Mouse (Mus musculus) T-helper 1 cell (primary cell): ENCODE measurements around the gene Rxfp4.

ENCODE experiments used
- in situ Hi-C: fragments of 300-600 bp; cut with MboI, MseI; formaldehyde crosslinking; loops from one replicate; pipeline ENCODE4 v1.15.1; 2025; ENCODE audit warnings: high pct_unique_total_duplicates

Gene Rxfp4

GRCm38 (mm10) chr3:88653516-88654370 is 801 bp upstream of the Rxfp4 start:
- in situ Hi-C loops, result loop anchor here (5.0 kb wide), 1 partner anchor 256 kb away; no protein-coding TSS in a partner anchor

DNA sequence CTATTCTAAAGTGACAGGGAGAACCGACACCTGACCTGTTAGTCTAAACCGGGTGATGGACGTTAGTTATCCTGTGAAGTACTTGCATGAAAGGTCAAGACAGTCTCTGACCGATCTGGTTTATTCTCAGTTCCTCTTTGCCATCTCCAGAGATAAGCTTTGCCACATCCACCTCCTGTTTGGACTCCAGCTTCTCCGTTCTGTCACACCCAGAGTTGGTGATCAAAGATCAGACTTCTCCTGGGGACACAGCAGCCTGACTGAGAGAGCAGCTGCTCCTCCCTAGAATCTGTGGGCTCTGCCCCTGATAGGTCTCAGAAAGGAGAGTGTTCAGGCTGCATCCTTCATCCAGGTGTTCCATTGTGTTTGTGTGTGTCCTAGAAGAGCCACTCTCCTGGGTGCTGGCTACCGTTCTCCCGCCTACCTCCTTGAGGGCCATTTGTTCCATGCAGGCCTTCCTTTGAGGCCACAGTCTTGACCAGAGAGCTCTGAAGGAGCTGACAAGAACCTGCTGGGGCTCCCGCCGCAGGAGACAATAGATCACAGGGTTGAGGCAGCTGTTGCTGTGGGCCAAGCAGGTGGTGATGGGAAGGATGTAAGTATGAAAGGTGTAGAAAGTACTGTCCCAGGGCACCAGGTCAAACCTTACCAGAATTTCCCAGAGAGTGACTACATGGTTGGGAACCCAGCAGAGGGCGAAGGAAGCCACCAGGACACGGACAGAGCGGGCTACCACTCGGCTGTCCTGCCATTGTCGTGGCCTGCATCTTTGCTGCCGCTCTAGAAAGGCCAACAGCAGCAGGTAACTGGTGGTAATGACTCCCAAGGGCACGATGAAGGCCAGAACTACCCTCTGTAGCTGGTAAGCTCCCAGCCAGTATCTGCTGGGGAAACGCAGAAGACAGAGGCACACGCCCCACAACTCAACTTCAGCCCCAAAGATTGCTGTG is 998 bp downstream of the Rxfp4 start:
- in situ Hi-C loops, result loop anchor here (5.0 kb wide), 1 partner anchor 255 kb away; no protein-coding TSS in a partner anchor

GRCm38 (mm10) chr3:88650713-88651504 is 2.0 kb downstream of the Rxfp4 start:
- in situ Hi-C loops, result loop anchor here (5.0 kb wide), 1 partner anchor 254 kb away; no protein-coding TSS in a partner anchor

- in situ Hi-C loops, result loop anchor here (5.0 kb wide), 1 partner anchor 253 kb away; no protein-coding TSS in a partner anchor
Measured at GRCm38 (mm10) chr3:88649967-88650366, 3.0 kb downstream of the Rxfp4 start.

- in situ Hi-C loops, result no loop called here
Measured at GRCm38 (mm10) chr3:88649186-88649585, 3.8 kb downstream of the Rxfp4 start.

DNA sequence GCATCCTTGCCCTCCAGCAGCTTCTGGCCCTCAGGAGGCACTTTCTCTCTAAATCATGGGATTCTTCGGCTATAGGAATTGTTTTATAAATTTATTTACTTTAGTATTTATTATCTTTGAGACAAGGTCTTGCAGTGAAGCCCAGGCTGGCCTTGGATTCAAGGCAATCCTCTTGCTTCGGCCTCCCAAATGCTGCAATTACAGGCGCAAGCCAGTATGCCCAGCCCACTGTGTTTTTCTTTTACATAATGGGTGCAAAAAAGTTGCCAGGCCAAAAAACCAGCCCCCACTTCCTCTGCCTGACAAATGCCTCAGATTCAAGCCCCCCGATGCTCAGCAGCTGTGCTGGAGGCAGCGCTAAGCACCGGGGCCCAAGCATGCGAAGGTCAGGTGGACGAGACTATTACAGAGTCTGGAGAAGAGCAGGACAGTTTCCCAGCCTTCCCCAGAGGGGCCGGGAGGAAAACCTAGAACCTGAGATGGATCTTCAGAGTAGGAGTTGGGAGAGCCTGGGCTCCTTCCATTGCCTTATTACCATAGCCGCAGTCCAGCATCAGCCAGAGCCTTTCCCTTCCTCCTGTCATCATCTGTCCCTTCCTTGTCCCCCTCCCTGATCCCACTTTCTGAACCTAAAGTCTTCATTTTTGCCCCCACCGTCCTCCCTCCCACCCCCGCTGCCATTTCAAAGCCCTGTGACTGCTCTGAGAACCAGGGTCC is 4.3 kb downstream of the Rxfp4 start:
- in situ Hi-C loops, result no loop called here

DNA sequence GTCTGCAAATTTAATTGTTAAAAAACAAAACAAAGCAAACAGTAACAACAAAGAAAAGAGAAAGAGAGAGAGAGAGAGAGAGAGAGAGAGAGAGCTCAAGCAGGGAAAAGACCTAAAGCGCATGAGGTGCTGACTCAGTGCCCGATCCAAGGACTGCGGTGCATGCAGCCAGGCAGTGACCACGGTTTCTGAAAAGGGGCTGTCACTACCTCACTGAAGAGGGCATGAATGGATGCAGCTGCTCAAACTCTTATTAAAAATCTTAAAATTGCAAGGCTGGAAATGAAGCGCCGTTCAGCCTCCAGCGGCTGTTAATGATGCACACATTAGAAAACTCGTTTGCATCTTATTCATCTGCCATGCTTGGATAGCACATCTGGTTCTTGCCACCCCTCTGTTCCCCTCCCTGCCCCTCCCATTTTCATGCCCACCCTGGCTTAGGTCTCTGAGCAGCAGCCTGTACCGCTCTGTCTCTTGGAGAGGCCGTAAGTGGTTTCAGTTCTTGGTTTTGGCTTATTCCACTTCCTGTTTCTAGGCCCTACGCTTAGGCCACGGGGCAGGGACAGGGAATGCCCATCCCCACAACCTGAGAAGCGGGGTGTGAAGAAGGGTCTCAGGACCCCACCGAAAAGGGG is 5.0 kb downstream of the Rxfp4 start:
- in situ Hi-C loops, result no loop called here

DNA sequence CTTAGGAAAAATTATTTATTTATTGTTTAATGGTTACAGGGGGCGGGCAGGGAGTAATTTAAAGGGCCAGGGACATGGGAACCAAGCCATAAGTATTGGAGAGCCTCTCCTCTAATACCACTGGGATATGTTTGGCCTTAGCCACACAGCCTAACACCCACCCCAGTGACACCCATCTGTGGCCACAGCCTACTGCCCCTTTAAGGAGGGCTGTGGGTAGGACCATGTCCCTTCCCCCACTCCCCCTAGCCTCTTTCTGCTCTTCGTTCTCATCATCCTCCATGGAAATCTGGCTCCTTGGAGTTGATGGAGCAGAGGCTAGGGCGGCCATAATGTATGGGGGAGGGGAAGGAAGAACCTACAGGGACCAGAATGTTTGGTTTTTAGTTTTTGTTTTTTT is 5.9 kb downstream of the Rxfp4 start:
- in situ Hi-C loops, result no loop called here

DNA sequence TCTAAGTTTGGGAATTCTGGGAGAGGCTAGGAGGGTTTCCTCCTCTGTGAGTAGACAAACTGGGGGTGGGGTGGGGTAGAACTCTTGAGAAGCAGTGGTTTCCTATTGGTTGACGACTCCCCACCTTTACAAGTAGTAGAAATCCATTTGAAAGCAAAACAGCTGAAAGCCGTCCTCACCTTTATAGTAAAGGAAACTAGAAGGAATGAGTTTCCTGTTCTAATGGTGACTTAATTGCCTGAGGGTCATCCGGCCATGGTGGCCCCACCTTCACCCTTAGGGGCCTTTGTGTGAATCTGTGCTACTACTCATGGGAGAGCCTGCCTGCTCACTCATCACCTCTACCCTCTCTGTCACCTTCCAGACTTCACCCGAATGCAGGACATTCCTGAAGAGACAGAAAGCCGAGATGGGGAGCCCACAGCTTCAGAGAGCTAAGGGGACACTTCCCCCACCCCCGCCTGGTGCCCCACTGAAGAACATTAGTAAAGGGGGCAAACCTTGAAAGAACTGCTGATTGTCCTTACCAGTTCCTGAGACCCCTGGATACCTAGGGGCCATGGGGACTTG is 6.4 kb downstream of the Rxfp4 start:
- in situ Hi-C loops, result no loop called here

DNA sequence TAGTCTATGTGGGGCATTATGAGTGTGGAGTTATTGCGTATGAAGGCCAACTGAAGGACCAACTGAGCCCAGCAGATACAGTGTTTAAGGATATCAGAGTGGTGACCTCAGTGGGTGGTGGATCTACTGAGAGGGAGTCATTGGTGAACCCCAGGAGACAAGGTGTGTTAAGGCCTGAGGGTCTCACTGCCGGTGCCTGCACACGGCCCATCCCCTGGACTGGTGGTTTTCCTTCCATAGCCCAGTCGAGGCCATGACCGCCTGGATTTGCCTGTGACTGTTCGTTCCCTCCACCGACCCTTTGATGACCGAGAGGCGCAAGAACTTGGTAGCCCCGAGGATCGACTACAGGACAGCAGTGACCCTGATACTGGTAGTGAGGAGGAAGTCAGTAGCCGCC is 7.0 kb downstream of the Rxfp4 start:
- in situ Hi-C loops, result no loop called here

- in situ Hi-C loops, result loop anchor here (5.0 kb wide), 1 partner anchor 36 kb away; the partner anchor contains the start of gene Arhgef2
Measured at GRCm38 (mm10) chr3:88643078-88643477, 9.9 kb downstream of the Rxfp4 start.

GRCm38 (mm10) chr3:88640676-88641075 is 12.3 kb downstream of the Rxfp4 start:
- in situ Hi-C loops, result loop anchor here (5.0 kb wide), 1 partner anchor 33 kb away; the partner anchor contains the start of gene Arhgef2

- in situ Hi-C loops, result loop anchor here (10.0 kb wide), 1 partner anchor 66 kb away; no protein-coding TSS in a partner anchor
Measured at GRCm38 (mm10) chr3:88639239-88639638, 13.7 kb downstream of the Rxfp4 start.

GRCm38 (mm10) chr3:88637134-88637533 is 15.8 kb downstream of the Rxfp4 start:
- in situ Hi-C loops, result loop anchor here (10.0 kb wide), 1 partner anchor 68 kb away; no protein-coding TSS in a partner anchor

- in situ Hi-C loops, result loop anchor here (10.0 kb wide), 1 partner anchor 68 kb away; no protein-coding TSS in a partner anchor
Measured at GRCm38 (mm10) chr3:88636555-88636986, 16.4 kb downstream of the Rxfp4 start.

DNA sequence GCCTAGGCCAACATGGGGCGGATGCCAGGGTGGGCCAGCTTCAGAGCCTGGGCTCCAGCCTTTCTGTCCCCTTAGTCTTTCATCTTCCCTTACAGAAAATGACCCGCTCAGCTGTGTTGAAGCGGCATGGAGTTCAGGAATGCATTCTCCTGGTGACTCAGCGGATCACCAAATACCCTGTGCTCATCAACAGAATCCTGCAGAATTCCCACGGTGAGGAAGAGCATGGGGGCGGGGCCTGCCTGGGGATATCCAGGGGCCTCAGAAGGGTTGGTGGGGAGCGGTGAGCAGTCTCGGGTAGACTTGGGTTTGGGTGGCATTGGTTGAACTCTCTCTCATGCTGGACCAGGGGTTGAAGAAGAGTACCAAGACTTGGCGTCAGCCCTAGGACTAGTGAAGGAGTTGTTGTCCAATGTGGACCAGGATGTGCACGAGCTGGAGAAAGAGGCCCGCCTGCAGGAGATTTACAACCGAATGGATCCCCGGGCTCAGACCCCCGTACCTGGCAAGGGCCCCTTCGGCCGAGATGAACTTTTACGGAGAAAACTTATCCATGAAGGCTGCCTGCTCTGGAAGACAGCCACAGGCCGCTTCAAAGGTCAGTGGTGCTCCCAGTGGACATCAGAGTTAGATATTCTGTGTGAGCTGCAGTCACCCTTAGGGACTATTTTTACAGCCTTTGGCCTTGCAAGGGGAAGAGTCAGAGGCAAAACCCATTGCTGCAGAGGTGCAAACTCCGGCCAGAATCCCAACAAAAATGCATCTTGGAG is 17.3 kb downstream of the Rxfp4 start:
- in situ Hi-C loops, result loop anchor here (10.0 kb wide), 1 partner anchor 69 kb away; no protein-coding TSS in a partner anchor

DNA sequence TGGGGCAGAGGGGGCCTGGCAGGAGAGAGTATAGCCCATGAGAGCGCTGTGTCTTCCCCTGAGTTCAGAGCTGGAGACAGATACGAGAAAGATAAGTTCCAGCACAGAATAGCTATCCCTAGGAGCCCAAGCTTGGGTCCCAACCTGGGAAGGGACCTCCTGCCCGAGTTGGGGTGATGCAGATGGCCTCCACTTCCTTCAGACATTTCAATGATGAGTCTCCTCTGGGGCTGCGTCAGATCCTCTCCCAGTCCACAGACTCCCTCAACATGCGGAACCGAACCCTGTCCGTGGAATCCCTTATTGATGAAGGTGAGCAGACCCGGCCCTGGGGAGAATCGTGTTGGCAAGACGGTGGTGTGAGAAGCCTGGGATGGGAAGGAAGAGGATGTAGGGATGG is 19.9 kb downstream of the Rxfp4 start:
- in situ Hi-C loops, result loop anchor here (10.0 kb wide), 1 partner anchor 72 kb away; no protein-coding TSS in a partner anchor

DNA sequence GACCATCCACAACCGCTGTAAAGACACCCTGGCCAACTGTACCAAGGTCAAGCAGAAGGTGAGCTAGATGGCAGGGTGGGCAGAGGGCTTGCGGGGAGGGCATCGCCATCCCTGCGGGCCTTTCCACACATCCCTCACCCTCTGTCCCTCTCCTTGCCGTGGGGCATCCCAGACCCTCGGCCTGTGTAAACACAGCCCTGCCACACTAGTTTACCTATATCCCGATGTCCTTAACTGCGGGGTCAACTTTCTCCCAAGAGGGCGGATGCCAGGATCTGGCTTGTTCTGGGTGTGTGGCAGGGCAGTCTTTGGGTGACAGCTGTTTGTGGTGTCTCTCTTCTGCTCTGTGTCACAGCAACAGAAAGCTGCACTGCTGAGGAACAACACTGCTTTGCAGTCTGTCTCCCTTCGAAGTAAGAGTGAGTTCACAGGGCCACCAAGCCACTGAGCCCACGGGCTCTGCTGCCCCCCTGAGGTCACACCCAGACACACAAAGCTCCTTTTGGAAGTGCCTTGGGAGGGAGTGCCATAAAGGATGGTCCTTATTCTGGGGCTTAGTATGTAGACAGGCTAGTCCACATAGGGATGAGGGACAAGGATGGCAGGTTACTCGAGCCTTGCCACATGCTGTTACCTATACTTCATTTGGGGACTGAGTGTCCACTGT is 20.9 kb downstream of the Rxfp4 start:
- in situ Hi-C loops, result loop anchor here (10.0 kb wide), 1 partner anchor 73 kb away; no protein-coding TSS in a partner anchor
